Mouse (Mus musculus) heart, embryonic 11.5 days (tissue): ENCODE results near the gene Ccdc65. TPM values are rescaled to one million over a fixed set of nuclear protein-coding genes. Genes with fewer than 3 reads are reported as not detected.

Source experiments
- ATAC-seq: fragments of 200-750 bp; cut with Nextera tagmentation; replicated peaks from 2 replicates; pipeline ENCODE4 v1.8.0; 2017; ENCODE audit warnings: moderate library complexity; ENCODE audit not compliant: insufficient number of reproducible peaks, low FRiP score, low TSS enrichment
- H3K27ac ChIP-seq: fragments of 300-500 bp; sonication (generic); 2 replicates; pipeline ENCODE4 v1.5.1; 2014; ENCODE audit warnings: mild to moderate bottlenecking, low read depth, low read length
- H3K27me3 ChIP-seq: fragments of 300-500 bp; sonication (generic); 2 replicates; pipeline ENCODE4 v1.6.1; 2014; ENCODE audit warnings: mild to moderate bottlenecking, low read length, mixed read lengths; ENCODE audit not compliant: control insufficient read depth, insufficient read depth
- H3K36me3 ChIP-seq: fragments of 300-500 bp; sonication (generic); 2 replicates; pipeline ENCODE4 v1.6.1; 2014; ENCODE audit warnings: mild to moderate bottlenecking, low read length, moderate library complexity, mixed read lengths; ENCODE audit not compliant: control insufficient read depth, insufficient read depth
- H3K4me1 ChIP-seq: fragments of 300-500 bp; sonication (generic); 2 replicates; pipeline ENCODE4 v1.6.1; 2014; ENCODE audit warnings: low read length; ENCODE audit not compliant: control insufficient read depth, insufficient read depth
- H3K4me2 ChIP-seq: fragments of 300-500 bp; sonication (generic); 2 replicates; pipeline ENCODE4 v1.6.1; 2014; ENCODE audit warnings: mild to moderate bottlenecking, moderate library complexity
- H3K4me3 ChIP-seq: fragments of 300-500 bp; sonication (generic); 2 replicates; pipeline ENCODE4 v1.5.1; 2014; ENCODE audit warnings: low read depth, low read length
- H3K9ac ChIP-seq: fragments of 300-500 bp; sonication (generic); 2 replicates; pipeline ENCODE4 v1.6.1; 2014; ENCODE audit warnings: mild to moderate bottlenecking, low read depth, low read length, moderate library complexity
- H3K9me3 ChIP-seq: fragments of 300-500 bp; sonication (generic); replicated peaks from 2 replicates; pipeline ENCODE4 v1.6.1; 2016; ENCODE audit warnings: low read length; ENCODE audit not compliant: control insufficient read depth
- WGBS: fragments of 180-500 bp; shearing (Covaris S2); extraction: QIAGEN DNeasy Blood & Tissue Kit; methylation state at CpG from one replicate; pipeline ENCODE4 v1.1.7; 2014; ENCODE audit not compliant: insufficient replicate concordance; 5-methylcytosine and 5-hydroxymethylcytosine counted together
- polyA plus RNA-seq: library from polyadenylated mRNA; unstranded; fragments of >200 nt; fragmentation: Nextera tagmentation; extraction: Ambion mirVana; gene quantifications from 2 replicates; pipeline ENCODE4 v1.2.1, GENCODE M21; 2014

Gene Ccdc65
- polyA plus RNA-seq = 0.23 and 0.37 TPM in 2 replicates

DNA sequence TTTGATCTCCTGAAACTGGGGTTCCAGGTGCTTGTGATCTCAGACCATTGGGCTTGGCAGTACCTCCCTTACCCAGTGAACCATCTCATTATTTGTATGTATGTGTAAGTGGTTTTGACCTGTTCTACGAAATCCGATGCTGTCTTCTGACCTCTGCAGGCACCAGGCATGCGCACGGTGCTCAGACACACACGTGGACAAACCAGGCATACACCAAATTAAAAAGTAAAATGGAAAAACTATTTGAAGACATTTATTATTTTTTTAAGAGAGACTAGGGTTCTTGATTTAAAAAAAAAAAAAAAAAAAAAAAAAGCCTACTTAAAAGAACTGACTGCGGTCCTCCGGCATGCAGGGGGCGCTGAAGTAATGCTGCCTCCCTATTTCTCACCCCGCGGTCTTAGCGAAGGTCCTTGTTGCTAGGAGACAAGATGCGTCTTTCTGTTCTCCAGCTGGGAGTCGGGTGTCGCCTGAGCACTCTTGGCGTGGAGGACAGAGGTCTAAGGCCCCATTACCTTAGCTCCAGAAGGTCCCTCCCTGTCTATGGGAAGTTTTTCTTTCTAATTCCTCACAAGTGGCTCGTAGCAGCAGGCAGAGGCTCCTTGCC, at the start of gene Ccdc65:
TSS of gene Ccdc65 (plus strand) at position 442 of the 607 bp plus-strand sequence.
- ATAC-seq = no peak
- H3K27ac ChIP-seq = no peak within 1 kb of the TSS

DNA sequence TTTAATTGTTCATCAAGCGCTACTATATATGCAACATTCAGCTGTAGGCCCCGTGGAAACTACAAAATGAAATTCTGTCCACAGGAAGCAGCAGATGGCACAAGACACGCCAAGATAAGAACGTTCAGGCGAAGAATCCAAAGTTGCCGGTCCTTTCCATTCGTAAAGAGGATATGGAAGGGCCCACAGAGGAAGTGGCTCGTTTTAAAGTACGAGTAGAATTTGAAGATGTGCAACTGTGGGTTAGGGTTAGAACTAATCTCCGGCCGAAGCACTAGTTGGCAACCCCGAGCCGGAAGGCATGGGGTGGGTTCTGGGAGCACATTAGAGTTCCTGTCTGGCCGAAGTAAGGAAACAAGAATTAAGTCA, 45.8 kb upstream of the Ccdc65 start:
- Histone ChIP-seq H3K36me3 (peaks cover 19% of the 10 kb centered on the region), H3K9me3 (no peaks in the 10 kb centered on the region), H3K4me2 (peak overlapping the region; percentile 69), H3K27me3 (no peaks in the 10 kb centered on the region), H3K9ac (peak overlapping the region; percentile 98), H3K27ac (peak overlapping the region; percentile 94), H3K4me1 (no peaks in the 10 kb centered on the region), H3K4me3 (peak overlapping the region; percentile 96)
- ATAC-seq = no peak
- WGBS = under 1% methylated on average over 14 of the region's 14 CpGs

More for the DNA sequence above, at the start of gene Ccdc65:
- Histone ChIP-seq H3K36me3 (no peaks in the 10 kb centered on the region), H3K9me3 (no peaks in the 10 kb centered on the region), H3K4me2 (peak within 1 kb of the TSS; percentile 66), H3K4me3 (peak within 1 kb of the TSS; percentile 35), H3K4me1 (no peaks in the 10 kb centered on the region; the same call in 1 of the 2 replicates), H3K27me3 (peaks cover 9% of the 10 kb centered on the region; the same call in 1 of the 2 replicates), H3K9ac (no peak within 1 kb of the TSS)
- WGBS = 22% methylated on average over 16 of the region's 16 CpGs

DNA sequence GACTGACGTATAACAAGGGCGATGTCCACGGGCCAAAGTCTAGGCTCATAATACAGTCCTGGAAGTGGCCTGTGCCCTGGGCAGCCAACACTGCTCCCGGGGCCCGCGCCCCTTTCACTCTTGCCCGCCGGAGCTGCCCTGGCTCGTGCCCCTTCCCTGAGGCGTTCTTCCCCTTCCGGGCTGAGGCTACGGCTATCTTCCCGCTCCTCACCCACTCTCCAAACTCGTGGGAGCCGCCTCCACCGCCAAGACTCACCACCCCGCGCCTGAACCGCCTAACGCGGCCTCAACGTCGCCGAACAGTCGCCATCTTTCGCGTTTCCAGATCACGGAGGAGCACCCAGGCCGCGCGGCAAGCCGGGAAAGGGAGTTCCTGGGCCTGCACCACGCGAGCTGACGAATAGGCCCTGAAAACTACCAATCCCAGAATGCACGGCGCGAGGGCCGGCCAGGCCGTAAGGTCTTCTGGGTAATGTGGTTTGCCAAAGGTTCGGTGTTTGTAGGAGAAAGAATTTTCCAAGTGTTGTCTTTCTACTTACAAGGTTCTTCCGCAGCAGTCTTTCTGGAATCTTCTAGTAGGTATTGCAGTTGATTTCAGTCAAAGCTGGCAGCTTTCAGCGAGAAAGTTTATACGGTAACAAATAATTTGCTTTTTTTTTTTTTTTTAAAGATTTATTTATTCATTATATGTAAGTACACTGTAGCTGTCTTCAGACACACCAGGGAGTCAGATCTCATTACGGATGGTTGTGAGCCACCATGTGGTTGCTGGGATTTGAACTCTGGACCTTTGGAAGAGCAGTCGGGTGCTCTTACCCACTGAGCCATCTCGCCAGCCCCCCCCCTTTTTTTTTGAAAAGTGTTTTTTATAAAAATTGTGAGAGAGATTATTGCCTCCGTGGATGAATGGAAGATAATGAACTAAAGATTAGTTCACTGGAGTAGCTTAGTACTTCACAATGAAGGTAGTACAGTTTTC, 45.2 kb upstream of the Ccdc65 start, which contains the start of gene Ddx23:
TSS of gene Ddx23 (minus strand) at position 328 of the 979 bp plus-strand sequence.
- H3K4me1 ChIP-seq = no peaks in the 10 kb centered on the region
- H3K36me3 ChIP-seq = peaks cover 13% of the 10 kb centered on the region
- H3K27me3 ChIP-seq = no peaks in the 10 kb centered on the region
- peak within 1 kb of the TSS; percentile 69 for H3K4me2 ChIP-seq
- peak within 1 kb of the TSS; percentile 96 for H3K4me3 ChIP-seq
- H3K27ac ChIP-seq = peak within 1 kb of the TSS; percentile 94
- WGBS = 5% methylated on average over 47 of the region's 48 CpGs
- H3K9me3 ChIP-seq = no peaks in the 10 kb centered on the region
- H3K9ac ChIP-seq = peak within 1 kb of the TSS; percentile 98
- ATAC-seq = peak; percentile 93

DNA sequence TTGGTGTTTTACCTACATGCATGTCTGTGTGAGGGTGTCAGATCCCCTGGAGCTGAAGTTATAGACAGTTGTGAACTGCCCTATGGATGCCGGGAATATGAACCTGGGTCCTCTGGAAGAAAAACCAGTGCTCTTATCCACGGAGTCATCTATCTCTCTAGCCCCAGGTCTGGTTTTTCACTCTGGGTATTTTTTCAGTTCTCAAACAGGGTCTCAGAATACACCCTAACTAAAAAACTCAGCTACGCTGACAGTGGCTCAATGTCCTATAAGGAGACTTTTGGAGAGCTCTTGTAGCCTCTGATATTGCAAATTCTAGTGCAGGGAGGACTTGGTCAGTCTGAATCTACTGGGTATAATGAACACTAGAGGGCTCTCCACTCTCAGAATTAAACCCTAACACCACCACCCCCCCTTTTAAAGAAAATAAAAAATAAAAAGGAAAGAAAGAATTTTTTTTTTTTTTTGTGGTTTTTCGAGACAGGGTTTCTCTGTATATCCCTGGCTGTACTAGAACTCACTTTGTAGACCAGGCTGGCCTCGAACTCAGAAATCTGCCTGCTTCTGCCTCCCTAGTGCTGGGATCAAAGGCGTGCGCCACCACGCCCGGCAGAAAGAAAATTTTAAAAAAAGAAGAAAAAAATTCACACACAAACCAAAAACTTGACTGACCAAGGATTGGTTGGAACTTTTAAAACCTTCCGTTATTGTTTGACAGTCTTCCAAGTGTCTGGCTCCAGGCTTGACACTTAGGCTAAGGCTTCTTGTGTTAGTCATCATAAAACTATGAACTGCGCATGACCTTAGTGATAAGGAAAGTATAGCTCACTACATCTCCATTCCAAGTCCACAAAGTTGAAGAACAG, 43.7 kb upstream of the Ccdc65 start:
- no peaks in the 10 kb centered on the region for H3K4me1 ChIP-seq
- H3K9me3 ChIP-seq = no peaks in the 10 kb centered on the region
- H3K27ac ChIP-seq = no peak overlapping the region
- H3K9ac ChIP-seq = no peak overlapping the region
- no peaks in the 10 kb centered on the region for H3K27me3 ChIP-seq
- peaks cover 1% of the 10 kb centered on the region; the same call in 1 of the 2 replicates for H3K36me3 ChIP-seq
- H3K4me3 ChIP-seq = no peak overlapping the region
- ATAC-seq = no peak
- WGBS = 75% methylated on average over 11 of the region's 11 CpGs
- H3K4me2 ChIP-seq = no peak overlapping the region

GRCm38 (mm10) chr15:98672592-98672991, 35.4 kb upstream of the Ccdc65 start:
- Histone ChIP-seq H3K4me3 (no peak overlapping the region), H3K4me2 (no peak overlapping the region), H3K27me3 (peaks cover 31% of the 10 kb centered on the region), H3K9me3 (no peaks in the 10 kb centered on the region), H3K9ac (no peak overlapping the region), H3K36me3 (no peaks in the 10 kb centered on the region), H3K27ac (no peak overlapping the region), H3K4me1 (peaks cover 25% of the 10 kb centered on the region)
- 23% methylated on average over 4 of the region's 4 CpGs for WGBS
- ATAC-seq = no peak

DNA sequence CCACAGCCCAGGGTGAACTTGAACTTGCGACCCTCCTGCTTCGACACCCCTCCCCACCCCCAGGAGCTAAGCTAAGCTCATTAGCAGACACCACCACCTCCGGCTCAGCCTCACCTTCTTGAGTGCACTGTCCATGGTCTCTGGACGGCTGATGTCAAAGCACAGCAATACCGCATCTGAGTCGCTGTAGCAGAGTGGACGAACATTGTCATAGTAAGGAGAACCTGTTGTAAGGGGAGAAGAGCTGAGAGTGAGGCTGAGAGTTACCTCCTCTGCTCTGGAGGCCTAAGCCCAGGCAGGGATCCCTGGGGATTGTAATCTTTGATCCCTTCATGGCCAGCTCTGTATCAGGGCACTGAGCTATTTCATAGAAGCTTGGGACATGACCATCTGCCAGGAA, 34.3 kb upstream of the Ccdc65 start:
- 67% methylated on average over 7 of the region's 7 CpGs for WGBS
- H3K4me3 ChIP-seq = no peak overlapping the region
- H3K27me3 ChIP-seq = peaks cover 31% of the 10 kb centered on the region

DNA sequence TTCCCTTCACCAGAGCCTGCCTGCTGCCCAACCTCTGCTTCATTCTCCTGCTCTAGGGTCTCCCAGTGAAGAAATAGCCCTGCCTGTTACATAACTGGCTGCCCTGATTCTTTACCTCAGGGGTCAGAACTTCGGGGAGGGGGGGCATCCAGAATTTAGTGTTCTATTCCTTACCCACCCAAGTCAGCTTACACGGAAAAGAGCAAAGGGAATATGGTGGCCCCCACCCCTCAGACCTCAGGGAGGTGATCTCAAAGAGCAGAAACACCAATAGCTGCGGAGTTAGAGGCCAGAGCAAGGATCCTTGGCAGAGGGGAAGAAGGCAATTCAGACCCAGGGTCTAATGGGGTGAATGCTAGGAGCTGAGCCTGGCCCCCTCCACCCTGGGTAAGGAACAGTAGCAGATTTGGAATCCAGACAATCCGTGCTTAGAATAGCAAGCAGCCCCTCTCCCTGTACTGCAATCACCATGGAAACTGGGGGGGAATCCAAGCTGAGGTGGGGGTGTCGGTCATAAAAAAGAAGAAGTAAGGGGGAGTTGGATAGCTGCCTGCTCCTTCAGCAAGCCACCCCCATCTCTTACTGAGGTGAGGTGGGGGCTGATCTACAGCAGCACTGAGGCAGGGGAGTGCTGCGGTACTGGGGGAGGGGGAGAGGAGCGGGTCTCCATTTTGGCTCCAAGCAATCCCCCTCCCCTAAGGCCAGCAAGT, 33.6 kb upstream of the Ccdc65 start:
- H3K4me3 ChIP-seq = no peak overlapping the region
- no peaks in the 10 kb centered on the region for H3K36me3 ChIP-seq
- 39% methylated on average over 7 of the region's 7 CpGs for WGBS
- no peaks in the 10 kb centered on the region for H3K9me3 ChIP-seq
- peaks cover 33% of the 10 kb centered on the region for H3K27me3 ChIP-seq
- H3K27ac ChIP-seq = no peak overlapping the region
- no peak overlapping the region for H3K9ac ChIP-seq
- no peak overlapping the region for H3K4me2 ChIP-seq
- ATAC-seq = no peak
- peaks cover 25% of the 10 kb centered on the region for H3K4me1 ChIP-seq

More for the DNA sequence above, 34.3 kb upstream of the Ccdc65 start:
- H3K27ac ChIP-seq = no peak overlapping the region
- H3K9ac ChIP-seq = no peak overlapping the region
- peaks cover 25% of the 10 kb centered on the region for H3K4me1 ChIP-seq
- H3K36me3 ChIP-seq = no peaks in the 10 kb centered on the region
- no peak for ATAC-seq
- H3K9me3 ChIP-seq = no peaks in the 10 kb centered on the region
- H3K4me2 ChIP-seq = no peak overlapping the region
